Mouse (Mus musculus): ENCODE data around the gene Phldb3.

DNA sequence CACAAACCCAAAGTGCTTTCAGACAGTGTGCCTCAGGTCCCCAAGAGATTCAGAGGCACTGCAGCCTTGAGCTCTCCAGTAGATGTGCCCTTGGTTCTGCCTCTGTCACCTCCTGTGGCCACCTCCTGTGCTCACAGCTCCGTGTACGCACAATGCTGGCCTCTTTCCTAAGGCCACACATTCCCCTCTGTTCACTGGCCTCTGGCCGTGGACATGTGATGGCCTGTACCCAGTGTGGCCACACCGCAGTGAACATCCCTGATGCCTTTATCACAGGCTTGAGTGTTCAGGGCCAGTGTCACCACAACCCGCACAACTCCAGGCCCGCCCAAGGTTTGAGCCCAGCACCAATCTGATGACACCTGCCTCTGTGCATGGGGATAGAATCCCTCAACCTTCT lies 25.7 kb upstream of the Phldb3 start:
- no peak for TF ChIP-seq ZKSCAN1 (IDR thresholded peaks at IDR 0.05; ENCODE audit: borderline replicate concordance, low read depth, low read length)
- TF ChIP-seq RCOR1 (conservative IDR thresholded peaks at IDR 0.05; ENCODE audit: low read depth, low read length): no peak
- no peak for TF ChIP-seq SMC3 (IDR thresholded peaks at IDR 0.05; ENCODE audit: low read depth, low read length)
